Mouse (Mus musculus) embryonic fibroblast, embryonic 13.5 days (primary cell): Measurements from ENCODE around the gene Nup153. TPM values are rescaled to one million over a fixed set of nuclear protein-coding genes. Genes with fewer than 3 reads are reported as not detected.

Experiments used
- H3K27ac ChIP-seq: 2 replicates; pipeline ENCODE4 v1.5.1; 2012; ENCODE audit warnings: low read length, control low read depth, inconsistent platforms; ENCODE audit not compliant: insufficient read depth
- H3K4me1 ChIP-seq: 2 replicates; pipeline ENCODE4 v1.6.1; 2011; ENCODE audit warnings: low read length; ENCODE audit not compliant: control insufficient read depth, insufficient read depth
- H3K4me3 ChIP-seq: 2 replicates; pipeline ENCODE4 v1.5.1; 2011; ENCODE audit warnings: mild to moderate bottlenecking, control low read depth, low read length; ENCODE audit not compliant: insufficient read depth
- CTCF ChIP-seq: IDR thresholded peaks from 2 replicates; pipeline ENCODE4 v1.5.1; 2011; ENCODE audit warnings: mild to moderate bottlenecking, control low read depth, low read length, moderate library complexity, borderline replicate concordance; ENCODE audit not compliant: insufficient read depth
- POLR2A ChIP-seq: IDR thresholded peaks from 2 replicates; pipeline ENCODE4 v1.6.1; 2011; ENCODE audit warnings: low read depth, mild to moderate bottlenecking, control low read depth, low read length, moderate library complexity
- polyA plus RNA-seq: library from polyadenylated mRNA; stranded (reverse); fragments of >200 nt; gene quantifications from 2 replicates; pipeline ENCODE4 v1.2.4, GENCODE M21; 2011; ENCODE audit warnings: low read depth; ENCODE audit not compliant: missing spikeins, insufficient read length

Gene Nup153
- polyA plus RNA-seq, 1 experiment, result 120 TPM

DNA sequence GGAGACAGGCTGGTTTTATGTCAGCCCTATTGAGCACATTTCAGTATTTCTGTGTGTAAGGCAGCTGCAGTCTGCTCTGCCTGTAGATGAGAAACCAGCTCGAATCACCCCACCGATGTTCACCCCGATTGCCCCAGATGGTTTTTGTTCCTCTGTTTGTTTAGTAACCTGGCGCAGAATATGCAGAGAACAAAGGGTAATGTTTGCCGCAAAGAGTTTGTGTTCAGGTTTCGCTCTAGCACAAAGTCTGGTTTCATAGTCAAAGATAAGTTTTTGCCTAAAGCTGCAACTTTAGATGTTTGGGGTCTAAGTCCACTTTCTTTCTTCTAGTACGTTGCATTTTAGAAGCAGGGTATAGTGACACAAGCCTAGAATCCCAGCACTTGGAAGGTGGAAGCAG is 75.1 kb downstream of the Nup153 start:
- H3K27ac ChIP-seq, result no peak overlapping the region
- TF ChIP-seq POLR2A, result no peak
- TF ChIP-seq CTCF, result no peak
- H3K4me1 ChIP-seq, result no peaks in the 10 kb centered on the region
- no peak overlapping the region for H3K4me3 ChIP-seq

DNA sequence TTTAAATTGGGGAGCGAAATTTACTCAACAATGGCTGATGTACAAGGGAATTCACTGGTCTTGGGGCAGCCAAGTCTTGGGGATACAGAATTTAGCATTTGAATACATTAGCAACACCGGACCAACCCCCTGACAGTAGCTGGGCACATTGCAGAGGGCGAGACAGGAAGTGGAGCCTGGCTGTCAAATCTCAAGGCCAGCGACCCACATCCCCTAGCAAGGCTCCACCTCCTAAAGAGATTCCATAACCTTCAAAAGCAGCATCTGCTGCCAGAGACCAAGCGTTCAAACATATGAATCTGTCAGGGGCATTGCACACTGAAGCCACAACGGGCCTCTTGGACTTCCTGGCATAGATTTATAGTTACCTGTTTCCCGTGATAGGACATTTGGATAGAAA is 75.9 kb downstream of the Nup153 start:
- no peak overlapping the region for H3K27ac ChIP-seq
- H3K4me3 ChIP-seq, result no peak overlapping the region
- H3K4me1 ChIP-seq, result no peaks in the 10 kb centered on the region
- TF ChIP-seq POLR2A, result no peak
- no peak for TF ChIP-seq CTCF

GRCm38 (mm10) chr13:46645476-46645875 is 82.3 kb downstream of the Nup153 start:
- H3K27ac ChIP-seq, result no peak overlapping the region
- no peak for TF ChIP-seq POLR2A
- no peak for TF ChIP-seq CTCF
- H3K4me1 ChIP-seq, result no peaks in the 10 kb centered on the region
- H3K4me3 ChIP-seq, result no peak overlapping the region

DNA sequence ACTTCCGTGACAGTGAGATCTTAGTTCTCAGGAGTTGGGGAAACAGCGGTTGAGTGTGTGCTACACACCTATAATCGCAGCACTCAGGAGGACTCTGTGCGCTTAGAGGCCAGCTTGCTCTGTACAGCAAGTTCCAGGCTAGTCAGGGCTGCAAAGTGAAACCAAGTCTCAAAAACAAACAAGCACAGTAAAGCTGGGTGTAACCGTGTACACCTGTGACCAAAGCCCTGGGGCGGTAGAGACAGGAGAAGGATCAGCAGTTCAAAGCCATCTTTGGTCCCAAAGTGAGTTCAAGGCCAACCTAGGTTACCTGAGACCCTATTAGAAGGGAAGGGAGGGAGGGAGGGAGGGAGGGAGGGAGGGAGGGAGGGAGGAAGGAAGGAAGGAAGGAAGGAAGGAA is 83.6 kb downstream of the Nup153 start:
- no peak overlapping the region for H3K4me3 ChIP-seq
- TF ChIP-seq CTCF (no peak), POLR2A (no peak)
- no peak overlapping the region for H3K27ac ChIP-seq

GRCm38 (mm10) chr13:46642318-46642717 is 85.4 kb downstream of the Nup153 start:
- TF ChIP-seq POLR2A (no peak), CTCF (peak; percentile 48; the same call in 1 of the 2 replicates)
- no peak overlapping the region for H3K27ac ChIP-seq
- H3K4me3 ChIP-seq, result no peak overlapping the region
- H3K4me1 ChIP-seq, result no peaks in the 10 kb centered on the region

More for the DNA sequence above, 83.6 kb downstream of the Nup153 start:
- no peaks in the 10 kb centered on the region for H3K4me1 ChIP-seq

GRCm38 (mm10) chr13:46640608-46641468 is 86.9 kb downstream of the Nup153 start:
- TF ChIP-seq CTCF, result no peak
- TF ChIP-seq POLR2A, result no peak
- no peak overlapping the region for H3K27ac ChIP-seq
- H3K4me1 ChIP-seq, result no peaks in the 10 kb centered on the region
- H3K4me3 ChIP-seq, result no peak overlapping the region

DNA sequence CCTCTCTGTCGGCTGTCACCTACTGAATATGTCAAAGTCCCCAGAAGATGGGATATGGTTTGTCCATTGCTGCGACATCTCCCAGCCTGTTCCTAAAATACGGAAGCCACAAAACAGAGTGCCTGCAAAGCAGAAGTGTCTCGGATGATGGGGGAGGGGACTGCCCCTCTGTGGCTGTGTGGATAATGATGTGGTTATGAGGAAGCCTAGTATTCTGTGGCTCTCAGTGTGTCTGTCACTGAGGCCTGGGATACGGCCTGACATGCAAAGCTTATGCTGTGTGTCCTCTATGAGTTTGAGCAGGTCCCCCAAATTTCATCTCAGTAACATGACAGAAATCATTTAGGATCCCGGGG is 93.6 kb downstream of the Nup153 start:
- H3K4me3 ChIP-seq, result no peak overlapping the region

DNA sequence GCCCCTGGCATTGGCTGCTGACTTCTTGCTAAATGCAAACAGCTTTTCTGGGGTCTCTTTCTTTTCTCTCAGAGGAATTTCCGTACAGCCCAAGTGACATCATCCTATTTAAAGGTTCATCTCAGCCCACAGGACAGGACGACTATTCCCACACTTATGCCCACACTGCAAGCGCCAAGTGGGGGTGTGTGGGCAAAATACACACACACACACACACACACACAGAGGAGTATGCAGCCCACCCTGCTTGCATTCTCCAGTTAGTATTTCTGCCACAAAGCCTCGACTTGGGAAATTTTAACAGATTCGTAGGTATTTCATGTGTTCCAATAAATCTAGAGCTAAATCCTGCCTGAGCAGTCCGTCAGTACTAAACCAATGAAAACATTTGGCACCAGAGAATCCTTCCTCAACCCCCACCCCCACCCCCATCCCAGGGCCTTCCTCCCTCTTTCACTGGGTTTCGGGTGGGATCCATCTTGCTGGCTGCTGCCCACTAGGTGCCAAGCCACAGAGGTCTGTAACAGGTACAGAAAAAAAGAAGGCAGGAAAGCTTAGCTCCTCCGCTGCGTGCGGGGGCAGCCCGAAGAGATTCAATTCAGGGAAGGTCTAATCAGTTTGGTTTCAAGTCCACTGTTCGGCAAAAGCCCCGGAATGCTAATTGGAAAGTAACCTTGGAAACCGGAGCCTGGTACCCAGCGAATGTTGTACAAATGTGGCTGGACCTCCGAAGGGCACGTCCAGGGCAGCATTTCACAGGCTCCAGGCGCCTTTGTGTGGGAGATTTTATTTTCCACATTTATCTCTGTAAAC is 94.2 kb downstream of the Nup153 start:
- TF ChIP-seq CTCF (no peak), POLR2A (no peak)
- Histone ChIP-seq H3K4me1 (no peaks in the 10 kb centered on the region), H3K27ac (no peak overlapping the region), H3K4me3 (no peak overlapping the region)

More for the DNA sequence above, 93.6 kb downstream of the Nup153 start:
- TF ChIP-seq CTCF (no peak), POLR2A (no peak)
- Histone ChIP-seq H3K27ac (no peak overlapping the region), H3K4me1 (no peaks in the 10 kb centered on the region)

- Histone ChIP-seq H3K27ac (no peak overlapping the region), H3K4me1 (no peaks in the 10 kb centered on the region), H3K4me3 (no peak overlapping the region)
- TF ChIP-seq CTCF, result no peak
These were observed 94.9 kb downstream of the Nup153 start for GRCm38 (mm10) chr13:46632796-46633195.

Other genes starting within 250 kb of the Nup153 start
- 24.8 and 27.6 TPM in 2 replicates for gene Cap2, start 226.1 kb downstream of the Nup153 start, polyA plus RNA-seq
- 92.8 and 94.2 TPM in 2 replicates for gene Fam8a1, start 58.4 kb downstream of the Nup153 start, polyA plus RNA-seq
- gene Kif13a, start 201.9 kb upstream of the Nup153 start, polyA plus RNA-seq, result 29.0 and 32.5 TPM in 2 replicates